Mouse (Mus musculus) heart, postnatal 0 days (tissue): ENCODE data around the gene Prkaa2.

ENCODE experiments used
- CTCF ChIP-seq: IDR thresholded peaks from 2 replicates; pipeline ENCODE4 v1.5.1; 2016; ENCODE audit warnings: antibody characterized with exemption, control low read depth, low read depth
- EP300 ChIP-seq: IDR thresholded peaks from 2 replicates; pipeline ENCODE4 v1.6.1; 2016; ENCODE audit warnings: antibody characterized with exemption, low read depth

DNA sequence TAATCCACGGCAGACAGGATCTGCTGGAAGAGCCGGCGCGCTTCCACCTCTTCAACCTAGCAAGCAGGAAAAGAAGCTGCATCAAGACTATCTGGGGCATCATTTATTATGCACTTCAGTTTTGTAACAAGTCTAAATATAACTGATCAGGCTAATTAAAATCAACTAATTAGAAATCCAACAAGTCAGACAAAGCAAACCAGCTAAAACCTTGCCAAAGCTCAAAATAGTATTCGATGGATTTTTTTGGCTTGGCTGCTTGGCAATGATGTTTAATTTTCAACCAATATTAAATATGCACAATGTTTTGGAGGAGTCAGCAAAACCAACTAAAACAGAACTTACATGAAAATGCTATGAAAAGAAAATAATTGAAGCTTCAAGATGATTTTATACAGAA is 58.4 kb downstream of the Prkaa2 start:
- TF ChIP-seq CTCF, result no peak
- no peak for TF ChIP-seq EP300
